Mouse (Mus musculus) forebrain, embryonic 15.5 days (tissue): ENCODE measurements around the gene Tpk1. TPM values are rescaled to one million over a fixed set of nuclear protein-coding genes. Genes with fewer than 3 reads are reported as not detected.

Experiments used
- ATAC-seq: fragments of 200-750 bp; cut with Nextera tagmentation; replicated peaks from 2 replicates; pipeline ENCODE4 v1.8.0; 2017; ENCODE audit warnings: mild to moderate bottlenecking, moderate TSS enrichment, moderate library complexity
- H3K27ac ChIP-seq: fragments of 300-500 bp; sonication (generic); replicated peaks from 2 replicates; pipeline ENCODE4 v1.5.1; 2015; ENCODE audit warnings: mild to moderate bottlenecking, inconsistent platforms
- H3K27me3 ChIP-seq: fragments of 300-500 bp; sonication (generic); 2 replicates; pipeline ENCODE4 v1.6.1; 2015; ENCODE audit warnings: inconsistent platforms
- H3K36me3 ChIP-seq: fragments of 300-500 bp; sonication (generic); 2 replicates; pipeline ENCODE4 v1.6.1; 2015; ENCODE audit warnings: mild to moderate bottlenecking, inconsistent platforms
- H3K4me1 ChIP-seq: fragments of 300-500 bp; sonication (generic); 2 replicates; pipeline ENCODE4 v1.6.1; 2015; ENCODE audit warnings: inconsistent platforms
- H3K4me2 ChIP-seq: fragments of 300-500 bp; sonication (generic); replicated peaks from 2 replicates; pipeline ENCODE4 v1.6.1; 2015; ENCODE audit warnings: mild to moderate bottlenecking, inconsistent platforms
- H3K4me3 ChIP-seq: fragments of 300-500 bp; sonication (generic); 2 replicates; pipeline ENCODE4 v1.5.1; 2015; ENCODE audit warnings: mild to moderate bottlenecking, inconsistent platforms
- H3K9ac ChIP-seq: fragments of 300-500 bp; sonication (generic); replicated peaks from 2 replicates; pipeline ENCODE4 v1.6.1; 2015; ENCODE audit warnings: mild to moderate bottlenecking, inconsistent platforms
- H3K9me3 ChIP-seq: fragments of 300-500 bp; sonication (generic); 2 replicates; pipeline ENCODE4 v1.6.1; 2016; ENCODE audit warnings: inconsistent platforms
- WGBS: fragments of 180-500 bp; shearing (Covaris S2); methylation state at CpG from one replicate; pipeline ENCODE4 v1.1.7; 2015; ENCODE audit warnings: mixed read lengths; 5-methylcytosine and 5-hydroxymethylcytosine counted together
- polyA plus RNA-seq: library from polyadenylated mRNA; unstranded; fragments of >200 nt; fragmentation: Nextera tagmentation; extraction: Ambion mirVana; gene quantifications from 2 replicates; pipeline ENCODE4 v1.2.1, GENCODE M21; 2015

The Tpk1 gene
- polyA plus RNA-seq, 1 experiment from 2014 or later: 5.5 TPM

DNA sequence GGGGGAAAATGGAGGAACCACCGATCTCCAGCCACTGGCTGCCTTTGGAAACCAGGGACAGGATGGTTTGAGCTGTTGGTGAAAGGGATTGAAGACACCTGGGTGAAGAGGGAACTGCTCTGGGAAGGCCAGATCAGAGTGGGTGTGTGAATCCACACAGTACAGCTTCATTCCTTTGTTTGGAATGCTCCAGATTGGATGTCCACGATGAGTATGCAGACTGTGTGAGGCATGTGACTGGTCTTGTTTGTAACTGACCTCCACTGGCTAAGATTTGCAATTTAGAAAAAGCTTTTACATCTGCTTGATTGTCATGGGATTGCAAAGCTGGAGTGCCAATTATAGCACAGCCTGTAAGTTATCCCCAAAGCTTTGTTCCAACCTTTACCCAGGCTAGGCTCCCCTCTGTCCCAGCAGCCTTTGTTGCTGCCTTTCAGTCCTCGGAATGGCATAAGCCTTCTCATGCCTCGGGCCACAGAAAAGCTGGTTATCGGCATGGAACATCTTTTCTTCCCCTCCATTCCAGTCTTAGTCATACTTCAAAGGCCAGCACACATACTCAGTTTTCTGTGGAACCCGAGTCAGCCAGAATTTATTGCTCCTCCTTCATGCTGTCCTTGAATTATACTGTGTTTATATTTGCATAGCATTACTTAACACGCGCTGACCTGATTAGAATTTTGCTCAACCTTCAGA, 353.0 kb downstream of the Tpk1 start:
- ATAC-seq: peak; percentile 60

DNA sequence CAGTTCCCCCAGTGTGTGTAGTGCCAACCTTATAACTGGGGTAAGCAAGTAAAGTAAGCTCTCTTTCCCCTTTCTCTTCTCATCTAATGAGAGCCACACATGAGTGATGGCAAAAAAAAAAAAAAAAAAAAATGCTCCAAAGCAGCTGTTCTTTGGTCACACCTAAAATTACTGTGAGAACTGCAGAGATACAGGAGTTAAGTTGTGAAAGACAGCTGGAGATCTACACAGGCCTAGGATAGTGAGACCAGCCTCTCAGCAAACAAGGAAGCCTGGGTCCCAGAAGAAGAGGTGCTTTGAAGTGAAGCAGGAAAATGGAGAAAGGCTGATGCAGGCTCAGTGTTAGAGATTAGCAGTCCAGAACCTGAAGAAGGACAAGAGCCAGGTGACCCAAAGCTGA, 353.5 kb downstream of the Tpk1 start:
- H3K9ac ChIP-seq: no peak overlapping the region
- no peak overlapping the region for H3K27ac ChIP-seq
- H3K4me1 ChIP-seq: no peaks in the 10 kb centered on the region
- no peaks in the 10 kb centered on the region for H3K27me3 ChIP-seq
- H3K36me3 ChIP-seq: no peaks in the 10 kb centered on the region
- ATAC-seq: no peak
- H3K4me2 ChIP-seq: no peak overlapping the region
- H3K9me3 ChIP-seq: no peaks in the 10 kb centered on the region
- no peak overlapping the region for H3K4me3 ChIP-seq

More for the DNA sequence above, 353.0 kb downstream of the Tpk1 start:
- Histone ChIP-seq H3K27me3 (no peaks in the 10 kb centered on the region), H3K27ac (no peak overlapping the region), H3K36me3 (no peaks in the 10 kb centered on the region), H3K4me1 (no peaks in the 10 kb centered on the region), H3K4me2 (no peak overlapping the region), H3K9ac (no peak overlapping the region), H3K9me3 (no peaks in the 10 kb centered on the region), H3K4me3 (no peak overlapping the region)
- WGBS: 42% methylated on average over 8 of the region's 8 CpGs

DNA sequence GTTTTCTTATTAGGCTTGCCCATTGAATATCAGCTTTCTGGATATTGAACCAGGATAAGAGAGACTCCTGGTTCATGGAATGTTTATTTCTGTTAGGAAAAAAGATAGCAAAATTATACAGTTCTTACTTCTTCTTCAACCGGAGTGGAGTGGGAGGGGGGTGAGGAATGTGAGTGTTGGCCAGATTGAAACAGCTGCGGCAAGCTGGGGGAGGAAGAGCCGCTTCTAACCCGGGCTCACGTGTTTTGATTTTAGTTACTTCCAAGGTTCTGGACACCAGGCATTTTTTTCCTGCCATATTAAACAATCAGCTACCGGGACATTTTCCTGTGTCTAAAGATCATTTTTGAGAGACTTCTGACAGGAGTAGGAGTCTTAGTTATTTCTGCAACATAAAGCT, 356.0 kb downstream of the Tpk1 start:
- ATAC-seq: no peak
- Histone ChIP-seq H3K4me2 (no peak overlapping the region), H3K4me3 (no peak overlapping the region), H3K4me1 (no peaks in the 10 kb centered on the region), H3K36me3 (no peaks in the 10 kb centered on the region), H3K9ac (no peak overlapping the region), H3K9me3 (no peaks in the 10 kb centered on the region), H3K27me3 (no peaks in the 10 kb centered on the region), H3K27ac (no peak overlapping the region)
- 83% methylated on average over 6 of the region's 6 CpGs for WGBS

DNA sequence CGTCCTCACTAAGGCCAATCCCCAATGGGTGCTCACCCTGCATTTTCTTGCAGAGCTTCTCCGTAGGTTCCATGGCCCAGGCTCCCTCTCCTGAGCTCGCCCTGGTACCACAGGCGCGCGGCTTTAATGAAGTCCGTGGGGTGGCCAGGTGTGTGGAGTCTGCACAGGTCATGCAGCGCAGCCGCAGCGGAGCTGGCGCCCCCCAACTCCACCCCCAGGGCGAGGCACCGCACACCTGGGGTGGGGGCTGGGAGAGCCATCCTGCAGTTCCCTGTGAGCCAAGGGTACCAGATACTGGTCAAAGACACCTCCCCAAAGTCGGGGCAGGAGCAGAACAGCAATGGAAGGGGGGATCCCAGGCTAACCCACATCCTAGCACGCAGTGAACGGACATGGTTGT, 356.6 kb downstream of the Tpk1 start, which contains the start of gene Nobox:
Gene Nobox, minus strand, starts transcription at position 101 of the 400 bp plus-strand sequence.
- no peaks in the 10 kb centered on the region for H3K9me3 ChIP-seq
- H3K4me2 ChIP-seq: no peak within 1 kb of the TSS
- peak; percentile 12; the same call in 1 of the 2 replicates for ATAC-seq
- no peak within 1 kb of the TSS for H3K27ac ChIP-seq
- H3K4me3 ChIP-seq: no peak within 1 kb of the TSS
- no peak within 1 kb of the TSS for H3K9ac ChIP-seq
- no peaks in the 10 kb centered on the region for H3K27me3 ChIP-seq
- WGBS: 71% methylated on average over 16 of the region's 16 CpGs
- H3K36me3 ChIP-seq: no peaks in the 10 kb centered on the region
- no peaks in the 10 kb centered on the region for H3K4me1 ChIP-seq

DNA sequence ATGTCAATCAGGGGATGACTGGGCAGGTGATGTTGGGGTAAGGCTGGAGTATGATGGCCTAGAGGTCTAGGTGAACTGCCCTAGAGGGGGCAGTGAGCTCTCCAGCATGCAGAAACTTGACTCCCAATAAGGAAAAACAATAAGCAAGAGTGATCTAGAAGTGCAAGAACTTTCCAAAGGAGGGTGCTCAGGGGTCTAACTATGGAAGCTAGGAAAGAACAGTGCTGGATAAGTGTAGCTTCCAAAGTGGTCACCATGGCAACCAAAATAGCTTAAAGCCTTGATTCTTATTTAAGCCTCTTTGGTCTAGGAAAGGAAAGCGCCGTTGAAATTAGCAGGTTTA, 368.6 kb downstream of the Tpk1 start:
- no peak overlapping the region for H3K9ac ChIP-seq

DNA sequence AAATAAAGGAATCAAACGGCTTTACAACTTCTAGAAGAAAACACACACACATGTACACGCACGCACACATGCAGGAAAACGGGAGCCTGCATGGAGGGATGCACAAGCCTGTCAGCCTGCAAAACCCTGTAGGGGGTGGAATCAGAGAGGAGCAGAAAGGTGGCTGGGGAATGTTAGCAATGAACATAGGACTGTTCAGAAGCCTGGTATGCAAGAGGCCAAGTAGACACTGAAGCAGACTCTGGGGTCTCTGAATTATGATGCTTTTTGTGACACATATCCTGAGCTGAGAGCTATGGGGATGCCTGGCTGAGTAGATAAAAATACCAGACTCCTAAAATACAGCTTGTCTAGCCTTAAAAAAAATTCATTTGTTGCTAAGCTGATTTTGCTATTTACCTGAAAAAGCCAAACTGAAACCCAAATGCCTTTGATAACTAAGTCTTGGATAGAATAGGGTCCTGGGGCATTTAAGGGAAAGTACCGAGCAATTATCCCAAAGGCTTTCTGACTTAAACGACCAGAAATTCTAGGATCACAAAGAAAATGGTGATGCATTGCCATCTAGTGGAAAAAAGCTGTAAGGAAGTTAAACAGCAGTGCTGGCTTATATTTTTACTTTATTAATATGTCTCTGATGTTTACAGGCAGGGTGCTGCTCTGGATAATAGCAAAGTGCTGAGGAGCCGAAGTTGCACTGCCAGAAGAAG, 369.1 kb downstream of the Tpk1 start:
- no peak overlapping the region for H3K9ac ChIP-seq
- no peak overlapping the region for H3K4me2 ChIP-seq
- peaks cover 11% of the 10 kb centered on the region for H3K4me1 ChIP-seq
- no peak overlapping the region for H3K4me3 ChIP-seq
- 39% methylated on average over 7 of the region's 7 CpGs for WGBS
- H3K9me3 ChIP-seq: no peaks in the 10 kb centered on the region
- no peaks in the 10 kb centered on the region for H3K27me3 ChIP-seq
- no peak overlapping the region for H3K27ac ChIP-seq
- ATAC-seq: peak; percentile 73
- no peaks in the 10 kb centered on the region for H3K36me3 ChIP-seq

More for the DNA sequence above, 368.6 kb downstream of the Tpk1 start:
- peaks cover 11% of the 10 kb centered on the region for H3K4me1 ChIP-seq
- peak; percentile 60 for ATAC-seq
- no peaks in the 10 kb centered on the region for H3K9me3 ChIP-seq
- no peak overlapping the region for H3K4me2 ChIP-seq
- no peaks in the 10 kb centered on the region for H3K36me3 ChIP-seq
- no peak overlapping the region for H3K27ac ChIP-seq
- H3K27me3 ChIP-seq: no peaks in the 10 kb centered on the region
- no peak overlapping the region for H3K4me3 ChIP-seq
- WGBS: 17% methylated on average over 2 of the region's 2 CpGs

DNA sequence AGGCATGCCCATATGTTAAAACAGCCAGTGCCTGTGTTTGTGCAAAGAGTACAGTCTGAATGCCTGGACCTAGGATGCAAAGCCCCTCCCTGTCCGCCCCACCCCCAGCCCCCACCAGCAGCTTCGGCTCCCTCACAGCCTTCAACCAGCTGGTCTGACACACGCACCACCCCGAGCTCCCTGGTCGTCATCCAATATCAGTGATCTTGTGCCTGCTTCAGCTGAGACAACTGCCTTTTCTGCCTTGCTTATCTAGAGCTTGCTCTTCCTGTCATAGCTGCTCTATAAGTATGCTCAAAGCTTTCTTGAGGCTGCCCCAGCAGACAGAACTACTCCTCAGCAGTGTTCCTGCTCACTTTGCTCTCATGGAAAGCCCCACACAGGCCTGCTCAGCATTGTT, 370.2 kb downstream of the Tpk1 start:
- H3K9ac ChIP-seq: no peak overlapping the region
- H3K9me3 ChIP-seq: no peaks in the 10 kb centered on the region
- WGBS: 41% methylated on average over 5 of the region's 5 CpGs
- peaks cover 11% of the 10 kb centered on the region for H3K4me1 ChIP-seq
- H3K4me3 ChIP-seq: no peak overlapping the region
- H3K4me2 ChIP-seq: no peak overlapping the region
- peak; percentile 17; the same call in 1 of the 2 replicates for ATAC-seq
- H3K36me3 ChIP-seq: no peaks in the 10 kb centered on the region
- no peak overlapping the region for H3K27ac ChIP-seq
- no peaks in the 10 kb centered on the region for H3K27me3 ChIP-seq
